Mouse (Mus musculus) lung, adult 2 months (tissue): ENCODE results near the gene Foxp1.

Experiments used
- CTCF ChIP-seq: fragments of 200-500 bp; IDR thresholded peaks from 2 replicates; pipeline ENCODE4 v1.5.1; 2011; ENCODE audit warnings: mild to moderate bottlenecking, low read length, control low read depth; ENCODE audit not compliant: insufficient read depth
- POLR2A ChIP-seq: fragments of 200-500 bp; IDR thresholded peaks from 2 replicates; pipeline ENCODE4 v1.6.1; 2011; ENCODE audit warnings: low read depth, mild to moderate bottlenecking, control low read depth, low read length, borderline replicate concordance; ENCODE audit errors: extremely low read depth

DNA sequence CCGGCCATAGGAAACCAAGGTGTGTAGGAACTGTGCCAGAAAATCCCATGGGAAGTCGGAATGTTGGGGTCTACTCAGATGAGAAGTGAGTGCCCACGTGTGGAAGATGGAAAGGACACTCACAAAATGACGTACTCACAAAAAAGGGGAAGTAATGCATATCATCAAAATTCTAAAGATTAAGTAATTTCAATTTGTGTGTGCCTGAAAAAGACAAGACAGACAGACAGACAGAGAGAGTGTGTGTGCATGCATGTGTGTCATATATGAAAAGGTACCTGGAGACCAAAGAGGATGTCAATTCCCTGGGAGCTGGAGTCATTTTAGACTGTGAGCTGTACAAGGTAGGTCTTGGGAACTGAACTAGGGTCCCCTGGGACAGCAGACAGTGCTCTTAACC, 444.4 kb downstream of the Foxp1 start:
- TF ChIP-seq POLR2A (no peak), CTCF (no peak)
